Mouse (Mus musculus) liver, embryonic 15.5 days (tissue): ENCODE measurements around the gene Sec24a. TPM values are rescaled to one million over a fixed set of nuclear protein-coding genes. Genes with fewer than 3 reads are reported as not detected.
A peak's percentile ranks its signal among the peaks of the same experiment; 100 is the strongest.

ENCODE experiments used
- ATAC-seq: fragments of 200-750 bp; cut with Nextera tagmentation; 2 replicates; pipeline ENCODE4 v1.8.0; 2017; ENCODE audit warnings: moderate number of reproducible peaks, mild to moderate bottlenecking, moderate library complexity; ENCODE audit not compliant: insufficient read depth
- H3K27ac ChIP-seq: fragments of 300-500 bp; sonication (generic); replicated peaks from 2 replicates; pipeline ENCODE4 v1.5.1; 2015; ENCODE audit warnings: mild to moderate bottlenecking, inconsistent platforms
- H3K27me3 ChIP-seq: fragments of 300-500 bp; sonication (generic); 2 replicates; pipeline ENCODE4 v1.6.1; 2015; ENCODE audit warnings: mild to moderate bottlenecking, inconsistent platforms
- H3K36me3 ChIP-seq: fragments of 300-500 bp; sonication (generic); replicated peaks from 2 replicates; pipeline ENCODE4 v1.6.1; 2015; ENCODE audit warnings: moderate library complexity, mild to moderate bottlenecking, inconsistent platforms
- H3K4me1 ChIP-seq: fragments of 300-500 bp; sonication (generic); replicated peaks from 2 replicates; pipeline ENCODE4 v1.6.1; 2015; ENCODE audit warnings: inconsistent platforms
- H3K4me2 ChIP-seq: fragments of 300-500 bp; sonication (generic); 2 replicates; pipeline ENCODE4 v1.6.1; 2015; ENCODE audit warnings: moderate library complexity, mild to moderate bottlenecking, inconsistent platforms
- H3K4me3 ChIP-seq: fragments of 300-500 bp; sonication (generic); replicated peaks from 2 replicates; pipeline ENCODE4 v1.5.1; 2015; ENCODE audit warnings: mild to moderate bottlenecking, inconsistent platforms
- H3K9ac ChIP-seq: fragments of 300-500 bp; sonication (generic); 2 replicates; pipeline ENCODE4 v1.6.1; 2015; ENCODE audit warnings: moderate library complexity, mild to moderate bottlenecking, inconsistent platforms
- H3K9me3 ChIP-seq: fragments of 300-500 bp; sonication (generic); replicated peaks from 2 replicates; pipeline ENCODE4 v1.6.1; 2016; ENCODE audit warnings: inconsistent platforms
- WGBS: fragments of 180-500 bp; shearing (Covaris S2); methylation state at CpG from one replicate; pipeline ENCODE4 v1.1.7; 2015; ENCODE audit warnings: mixed read lengths; ENCODE audit not compliant: insufficient replicate concordance; 5-methylcytosine and 5-hydroxymethylcytosine counted together
- polyA plus RNA-seq: library from polyadenylated mRNA; unstranded; fragments of >200 nt; fragmentation: Nextera tagmentation; extraction: Ambion mirVana; gene quantifications from 2 replicates; pipeline ENCODE4 v1.2.1, GENCODE M21; 2015

The Sec24a gene
- polyA plus RNA-seq, 1 experiment from 2014 or later = 7.0 TPM

- no peak overlapping the region for H3K4me2 ChIP-seq
- no peaks in the 10 kb centered on the region for H3K4me1 ChIP-seq
- ATAC-seq = no peak
- H3K27me3 ChIP-seq = no peaks in the 10 kb centered on the region
- peaks cover 73% of the 10 kb centered on the region for H3K36me3 ChIP-seq
- no peak overlapping the region for H3K4me3 ChIP-seq
- no peak overlapping the region for H3K27ac ChIP-seq
- no peaks in the 10 kb centered on the region for H3K9me3 ChIP-seq
- 80% methylated on average over 6 of the region's 6 CpGs for WGBS
- H3K9ac ChIP-seq = no peak overlapping the region
Measured at GRCm38 (mm10) chr11:51785926-51786325, 22.5 kb upstream of the Sec24a start.

GRCm38 (mm10) chr11:51782721-51783120 lies 19.3 kb upstream of the Sec24a start:
- H3K9me3 ChIP-seq = no peaks in the 10 kb centered on the region
- no peak overlapping the region for H3K9ac ChIP-seq
- 78% methylated on average over 6 of the region's 6 CpGs for WGBS
- no peaks in the 10 kb centered on the region; the same call in 1 of the 2 replicates for H3K4me1 ChIP-seq
- ATAC-seq = no peak
- no peak overlapping the region for H3K27ac ChIP-seq
- H3K27me3 ChIP-seq = no peaks in the 10 kb centered on the region
- no peak overlapping the region for H3K4me3 ChIP-seq
- H3K36me3 ChIP-seq = peaks cover 66% of the 10 kb centered on the region
- no peak overlapping the region for H3K4me2 ChIP-seq

GRCm38 (mm10) chr11:51780773-51781267 lies 17.4 kb upstream of the Sec24a start:
- no peak overlapping the region for H3K27ac ChIP-seq
- no peak overlapping the region for H3K9ac ChIP-seq
- H3K4me1 ChIP-seq = peaks cover 6% of the 10 kb centered on the region
- no peaks in the 10 kb centered on the region for H3K27me3 ChIP-seq
- H3K4me3 ChIP-seq = no peak overlapping the region
- no peaks in the 10 kb centered on the region for H3K9me3 ChIP-seq
- H3K36me3 ChIP-seq = peaks cover 58% of the 10 kb centered on the region
- ATAC-seq = no peak
- WGBS = 81% methylated on average over 9 of the region's 9 CpGs
- no peak overlapping the region for H3K4me2 ChIP-seq

GRCm38 (mm10) chr11:51777478-51777877 lies 14.0 kb upstream of the Sec24a start:
- no peak overlapping the region for H3K4me2 ChIP-seq
- H3K4me1 ChIP-seq = peaks cover 29% of the 10 kb centered on the region
- H3K27ac ChIP-seq = no peak overlapping the region
- H3K9me3 ChIP-seq = no peaks in the 10 kb centered on the region
- H3K4me3 ChIP-seq = no peak overlapping the region
- no peak overlapping the region for H3K9ac ChIP-seq
- H3K36me3 ChIP-seq = peaks cover 43% of the 10 kb centered on the region
- no peak for ATAC-seq
- 74% methylated on average over 5 of the region's 5 CpGs for WGBS
- no peaks in the 10 kb centered on the region for H3K27me3 ChIP-seq

- 63% methylated on average over 3 of the region's 3 CpGs for WGBS
Measured at GRCm38 (mm10) chr11:51775507-51775906, 12.1 kb upstream of the Sec24a start.

GRCm38 (mm10) chr11:51768296-51768695 lies 4.9 kb upstream of the Sec24a start:
- H3K9me3 ChIP-seq = no peaks in the 10 kb centered on the region
- H3K27me3 ChIP-seq = no peaks in the 10 kb centered on the region
- H3K4me2 ChIP-seq = peak overlapping the region; percentile 23
- no peak overlapping the region for H3K4me3 ChIP-seq
- no peak overlapping the region for H3K9ac ChIP-seq
- peak overlapping the region; percentile 80 for H3K27ac ChIP-seq
- peak; percentile 64 for ATAC-seq
- peaks cover 40% of the 10 kb centered on the region for H3K4me1 ChIP-seq
- peaks cover 3% of the 10 kb centered on the region; the same call in 1 of the 2 replicates for H3K36me3 ChIP-seq
- 50% methylated on average over 5 of the region's 5 CpGs for WGBS

More at GRCm38 (mm10) chr11:51775507-51775906, 12.1 kb upstream of the Sec24a start:
- Histone ChIP-seq H3K4me2 (no peak overlapping the region), H3K9ac (no peak overlapping the region), H3K4me1 (peaks cover 33% of the 10 kb centered on the region), H3K36me3 (peaks cover 28% of the 10 kb centered on the region), H3K27me3 (no peaks in the 10 kb centered on the region), H3K4me3 (no peak overlapping the region), H3K9me3 (no peaks in the 10 kb centered on the region), H3K27ac (peak overlapping the region; percentile 41; the same call in 1 of the 2 replicates)
- ATAC-seq = peak; percentile 34; the same call in 1 of the 2 replicates

- H3K4me2 ChIP-seq = peak overlapping the region; percentile 24
- no peaks in the 10 kb centered on the region for H3K27me3 ChIP-seq
- 57% methylated on average over 8 of the region's 8 CpGs for WGBS
- H3K27ac ChIP-seq = peak overlapping the region; percentile 63
- peaks cover 46% of the 10 kb centered on the region for H3K4me1 ChIP-seq
- peaks cover 3% of the 10 kb centered on the region; the same call in 1 of the 2 replicates for H3K36me3 ChIP-seq
- peak; percentile 49 for ATAC-seq
- H3K9ac ChIP-seq = no peak overlapping the region
- no peak overlapping the region for H3K4me3 ChIP-seq
- H3K9me3 ChIP-seq = no peaks in the 10 kb centered on the region
Measured at GRCm38 (mm10) chr11:51767579-51768220, 4.3 kb upstream of the Sec24a start.

- 66% methylated on average over 4 of the region's 4 CpGs for WGBS
- Histone ChIP-seq H3K27me3 (peaks cover 9% of the 10 kb centered on the region; the same call in 1 of the 2 replicates), H3K4me3 (peak overlapping the region; percentile 86), H3K27ac (no peak overlapping the region), H3K9me3 (no peaks in the 10 kb centered on the region), H3K36me3 (no peaks in the 10 kb centered on the region), H3K4me2 (peak overlapping the region; percentile 82), H3K4me1 (peaks cover 43% of the 10 kb centered on the region), H3K9ac (no peak overlapping the region)
- no peak for ATAC-seq
Measured at GRCm38 (mm10) chr11:51764816-51765215, 1.4 kb upstream of the Sec24a start.

- Histone ChIP-seq H3K4me2 (peak overlapping the region; percentile 82), H3K4me1 (peaks cover 47% of the 10 kb centered on the region), H3K9me3 (no peaks in the 10 kb centered on the region), H3K9ac (peak overlapping the region; percentile 78), H3K36me3 (no peaks in the 10 kb centered on the region), H3K4me3 (peak overlapping the region; percentile 86), H3K27me3 (peaks cover 9% of the 10 kb centered on the region; the same call in 1 of the 2 replicates), H3K27ac (peak overlapping the region; percentile 63; the same call in 1 of the 2 replicates)
- peak; percentile 38 for ATAC-seq
- 4% methylated on average over 13 of the region's 13 CpGs for WGBS
Measured at GRCm38 (mm10) chr11:51763955-51764354, 521 bp upstream of the Sec24a start.

- no peaks in the 10 kb centered on the region for H3K36me3 ChIP-seq
- no peak for ATAC-seq
- H3K27me3 ChIP-seq = peaks cover 9% of the 10 kb centered on the region; the same call in 1 of the 2 replicates
- peaks cover 53% of the 10 kb centered on the region for H3K4me1 ChIP-seq
- H3K9ac ChIP-seq = no peak overlapping the region
- WGBS = 55% methylated on average over 5 of the region's 5 CpGs
- H3K27ac ChIP-seq = no peak overlapping the region
- H3K9me3 ChIP-seq = no peaks in the 10 kb centered on the region
- no peak overlapping the region for H3K4me2 ChIP-seq
- no peak overlapping the region for H3K4me3 ChIP-seq
Measured at GRCm38 (mm10) chr11:51761241-51761640, 2.2 kb downstream of the Sec24a start.

GRCm38 (mm10) chr11:51759941-51760657 lies 3.3 kb downstream of the Sec24a start:
- peaks cover 9% of the 10 kb centered on the region; the same call in 1 of the 2 replicates for H3K27me3 ChIP-seq
- 81% methylated on average over 6 of the region's 6 CpGs for WGBS
- no peaks in the 10 kb centered on the region for H3K36me3 ChIP-seq
- no peak overlapping the region for H3K27ac ChIP-seq
- no peaks in the 10 kb centered on the region for H3K9me3 ChIP-seq
- H3K4me1 ChIP-seq = peaks cover 52% of the 10 kb centered on the region
- ATAC-seq = no peak
- no peak overlapping the region for H3K4me3 ChIP-seq
- no peak overlapping the region for H3K4me2 ChIP-seq
- H3K9ac ChIP-seq = no peak overlapping the region
